Mouse (Mus musculus): ENCODE measurements around the gene 1700037H04Rik.

DNA sequence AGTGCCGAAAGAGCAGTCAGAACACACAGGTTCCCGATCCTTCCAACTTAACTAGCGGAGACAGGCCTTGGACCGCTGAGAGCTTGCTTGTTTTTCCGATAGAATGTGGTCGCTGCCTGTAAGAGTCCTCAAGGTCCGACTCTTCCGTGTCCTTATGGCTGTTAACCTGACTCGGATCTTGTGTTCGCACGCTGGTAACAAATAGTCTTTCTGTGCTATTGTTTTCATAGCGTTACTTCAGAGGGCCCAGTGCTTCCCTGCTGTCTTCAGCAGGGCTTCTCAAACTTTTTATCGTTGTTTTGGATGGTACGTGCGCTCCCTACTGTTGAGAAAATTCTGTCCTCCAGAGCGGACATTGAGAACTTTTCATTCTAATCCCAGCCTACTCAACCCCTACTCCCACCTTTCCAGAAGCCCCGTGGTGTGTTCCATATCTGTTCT, 810 bp upstream of the 1700037H04Rik start:
- no peak for TF ChIP-seq CTCF (IDR thresholded peaks at IDR 0.05; ENCODE audit: control insufficient read depth, insufficient read depth, insufficient read length)
- TF ChIP-seq MYOD1 (IDR thresholded peaks at IDR 0.05; ENCODE audit: control insufficient read depth, insufficient read length, low read depth), result no peak
